Mouse (Mus musculus) hindbrain, embryonic 16.5 days (tissue): ENCODE results near the gene Ttc25. TPM values are rescaled to one million over a fixed set of nuclear protein-coding genes. Genes with fewer than 3 reads are reported as not detected.

Source experiments
- ATAC-seq: fragments of 200-750 bp; cut with Nextera tagmentation; 2 replicates; pipeline ENCODE4 v1.8.0; 2017; ENCODE audit warnings: moderate TSS enrichment, moderate library complexity
- H3K27ac ChIP-seq: fragments of 300-500 bp; sonication (generic); 2 replicates; pipeline ENCODE4 v1.5.1; 2014; ENCODE audit warnings: low read depth, mild to moderate bottlenecking, control low read depth, low read length, moderate library complexity
- H3K27me3 ChIP-seq: fragments of 300-500 bp; sonication (generic); replicated peaks from 2 replicates; pipeline ENCODE4 v1.6.1; 2014; ENCODE audit warnings: low read length; ENCODE audit not compliant: control insufficient read depth, insufficient read depth
- H3K36me3 ChIP-seq: fragments of 300-500 bp; sonication (generic); 2 replicates; pipeline ENCODE4 v1.6.1; 2014; ENCODE audit warnings: mild to moderate bottlenecking, low read length, moderate library complexity, mixed read lengths; ENCODE audit not compliant: control insufficient read depth, insufficient read depth
- H3K4me1 ChIP-seq: fragments of 300-500 bp; sonication (generic); 2 replicates; pipeline ENCODE4 v1.6.1; 2014; ENCODE audit warnings: low read depth, low read length; ENCODE audit not compliant: control insufficient read depth, insufficient read depth
- H3K4me2 ChIP-seq: fragments of 300-500 bp; sonication (generic); 2 replicates; pipeline ENCODE4 v1.6.1; 2014; ENCODE audit warnings: mild to moderate bottlenecking, low read length, control low read depth, moderate library complexity
- H3K4me3 ChIP-seq: fragments of 300-500 bp; sonication (generic); 2 replicates; pipeline ENCODE4 v1.5.1; 2014; ENCODE audit warnings: mild to moderate bottlenecking, low read length, control low read depth, moderate library complexity
- H3K9ac ChIP-seq: fragments of 300-500 bp; sonication (generic); 2 replicates; pipeline ENCODE4 v1.6.1; 2014; ENCODE audit warnings: low read depth, mild to moderate bottlenecking, control low read depth, low read length, moderate library complexity
- H3K9me3 ChIP-seq: fragments of 300-500 bp; sonication (generic); 2 replicates; pipeline ENCODE4 v1.6.1; 2014; ENCODE audit warnings: mild to moderate bottlenecking, low read length, moderate library complexity; ENCODE audit not compliant: control insufficient read depth
- whole genome bisulfite sequencing: fragments of 180-500 bp; shearing (Covaris S2); extraction: QIAGEN DNeasy Blood & Tissue Kit; methylation state at CpG from one replicate; pipeline ENCODE4 v1.1.7; 2014; 5-methylcytosine and 5-hydroxymethylcytosine counted together
- polyA plus RNA-seq: library from polyadenylated mRNA; unstranded; fragments of >200 nt; fragmentation: Nextera tagmentation; extraction: Ambion mirVana; gene quantifications from 2 replicates; pipeline ENCODE4 v1.2.1, GENCODE M21; 2015

Gene Ttc25
- 2.2 and 2.5 TPM in 2 replicates for polyA plus RNA-seq

DNA sequence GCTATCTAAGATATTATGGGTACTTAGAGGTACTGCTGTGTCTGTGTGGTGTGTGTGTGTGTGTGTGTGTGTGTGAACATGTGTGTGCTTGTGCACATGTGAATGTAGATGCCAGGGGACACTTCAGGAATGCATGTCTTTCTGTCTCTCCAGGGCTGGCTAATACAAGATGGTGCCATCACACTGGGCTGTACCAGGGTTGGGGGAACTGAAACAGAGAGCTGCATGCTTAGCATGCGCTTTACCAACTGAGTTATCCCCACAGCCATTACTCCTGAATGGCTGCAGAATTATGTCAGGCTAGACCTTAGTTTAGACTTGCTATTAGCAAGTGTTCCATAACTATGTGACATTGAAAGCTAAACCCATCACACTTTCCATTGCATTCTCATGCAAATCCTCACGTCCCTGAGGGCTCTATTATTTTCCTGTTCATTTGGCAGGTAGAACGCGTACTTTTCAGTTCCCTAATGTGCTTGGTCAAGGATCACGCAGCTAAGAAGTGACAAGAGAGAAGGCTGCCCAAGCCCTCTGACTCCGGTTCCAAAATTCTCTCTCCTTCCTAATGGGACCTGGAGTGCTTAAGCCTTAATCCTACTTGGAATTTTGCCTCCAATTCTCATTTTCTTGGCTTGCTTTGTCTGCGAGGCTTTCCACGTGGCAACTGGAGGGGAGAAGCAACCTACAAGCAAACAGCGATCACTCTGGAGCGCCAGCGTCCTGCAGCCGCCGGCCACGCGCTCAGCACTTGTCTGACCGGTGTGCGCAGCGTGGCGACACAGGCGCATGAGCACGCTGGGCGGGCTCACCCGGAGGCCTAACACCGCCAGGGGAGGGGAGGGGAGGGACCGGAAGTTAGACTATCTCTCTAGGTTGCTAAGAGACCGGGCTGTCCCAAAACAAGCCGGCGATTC, at the start of gene Ttc25:
TSS of gene Ttc25 (plus strand) at position 776 of the 914 bp plus-strand sequence.
- H3K4me1 ChIP-seq, result peaks cover 12% of the 10 kb centered on the region; the same call in 1 of the 2 replicates
- 3% methylated on average over 28 of the region's 28 CpGs for WGBS
- no peaks in the 10 kb centered on the region; the same call in 1 of the 2 replicates for H3K27me3 ChIP-seq
- no peaks in the 10 kb centered on the region for H3K36me3 ChIP-seq
- peak; percentile 98 for ATAC-seq
- no peaks in the 10 kb centered on the region for H3K9me3 ChIP-seq
- peak within 1 kb of the TSS; percentile 89 for H3K4me2 ChIP-seq
- H3K4me3 ChIP-seq, result peak within 1 kb of the TSS; percentile 37
- peak within 1 kb of the TSS; percentile 65 for H3K9ac ChIP-seq
- peak within 1 kb of the TSS; percentile 74 for H3K27ac ChIP-seq

DNA sequence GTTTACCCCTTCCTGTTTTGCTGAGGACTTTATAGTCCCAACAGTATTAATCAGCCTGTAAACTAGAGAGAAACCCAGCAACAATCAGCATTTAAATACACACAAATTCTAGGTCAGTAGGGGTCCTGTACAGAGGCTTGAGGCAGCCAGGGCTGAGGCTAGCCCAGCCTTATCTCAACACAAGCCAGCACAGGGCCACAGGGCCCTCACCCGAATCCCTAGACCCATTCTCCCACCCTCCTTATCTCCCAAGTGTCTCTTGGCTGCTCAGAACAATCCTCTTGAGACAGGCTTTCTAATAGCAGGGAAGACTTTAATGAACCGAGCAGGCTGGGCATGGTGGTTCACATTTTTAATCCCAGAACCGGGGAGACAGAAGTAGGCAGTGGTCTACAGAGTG, 45.2 kb upstream of the Ttc25 start:
- H3K4me1 ChIP-seq, result no peaks in the 10 kb centered on the region
- 78% methylated on average over 3 of the region's 3 CpGs for WGBS
- ATAC-seq, result no peak
- H3K9ac ChIP-seq, result no peak overlapping the region
- no peak overlapping the region for H3K4me3 ChIP-seq
- no peak overlapping the region for H3K27ac ChIP-seq
- peaks cover 55% of the 10 kb centered on the region for H3K36me3 ChIP-seq
- H3K27me3 ChIP-seq, result no peaks in the 10 kb centered on the region
- no peaks in the 10 kb centered on the region for H3K9me3 ChIP-seq
- H3K4me2 ChIP-seq, result no peak overlapping the region

DNA sequence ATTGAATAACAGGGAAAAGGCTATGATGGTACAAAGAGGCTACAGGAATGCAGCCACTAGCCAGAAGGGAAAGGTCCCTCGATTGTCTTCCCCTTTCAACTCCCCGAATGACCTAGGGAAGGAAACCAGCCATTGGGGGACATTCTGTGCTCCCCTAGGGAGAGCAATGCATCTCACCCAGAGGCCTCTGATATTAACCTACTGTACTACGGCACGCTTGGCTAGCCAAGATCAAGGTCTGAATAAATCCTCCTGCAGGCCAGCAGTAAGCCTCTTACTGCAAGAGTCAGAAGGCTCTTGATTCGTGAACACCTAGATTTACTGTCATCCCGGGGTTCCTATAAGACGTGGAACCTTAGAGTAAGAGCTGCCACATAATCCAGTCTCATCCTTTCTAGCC, 44.8 kb upstream of the Ttc25 start:
- ATAC-seq, result no peak
- Histone ChIP-seq H3K4me2 (no peak overlapping the region), H3K27ac (no peak overlapping the region)

GRCm38 (mm10) chr11:100501321-100501720, 44.1 kb upstream of the Ttc25 start:
- H3K9ac ChIP-seq, result no peak overlapping the region
- 46% methylated on average over 6 of the region's 6 CpGs for whole genome bisulfite sequencing

More for the DNA sequence above, 44.8 kb upstream of the Ttc25 start:
- Histone ChIP-seq H3K27me3 (no peaks in the 10 kb centered on the region), H3K4me3 (no peak overlapping the region), H3K36me3 (peaks cover 52% of the 10 kb centered on the region), H3K9me3 (no peaks in the 10 kb centered on the region), H3K4me1 (no peaks in the 10 kb centered on the region), H3K9ac (no peak overlapping the region)
- WGBS, result 90% methylated on average over 7 of the region's 7 CpGs

GRCm38 (mm10) chr11:100504990-100505660, 40.3 kb upstream of the Ttc25 start:
- Histone ChIP-seq H3K27me3 (no peaks in the 10 kb centered on the region), H3K9ac (no peak overlapping the region)

More at GRCm38 (mm10) chr11:100501321-100501720, 44.1 kb upstream of the Ttc25 start:
- no peaks in the 10 kb centered on the region for H3K27me3 ChIP-seq
- ATAC-seq, result no peak
- H3K4me2 ChIP-seq, result no peak overlapping the region
- no peaks in the 10 kb centered on the region for H3K9me3 ChIP-seq
- peaks cover 47% of the 10 kb centered on the region for H3K36me3 ChIP-seq
- H3K4me1 ChIP-seq, result no peaks in the 10 kb centered on the region
- no peak overlapping the region for H3K4me3 ChIP-seq
- no peak overlapping the region for H3K27ac ChIP-seq

DNA sequence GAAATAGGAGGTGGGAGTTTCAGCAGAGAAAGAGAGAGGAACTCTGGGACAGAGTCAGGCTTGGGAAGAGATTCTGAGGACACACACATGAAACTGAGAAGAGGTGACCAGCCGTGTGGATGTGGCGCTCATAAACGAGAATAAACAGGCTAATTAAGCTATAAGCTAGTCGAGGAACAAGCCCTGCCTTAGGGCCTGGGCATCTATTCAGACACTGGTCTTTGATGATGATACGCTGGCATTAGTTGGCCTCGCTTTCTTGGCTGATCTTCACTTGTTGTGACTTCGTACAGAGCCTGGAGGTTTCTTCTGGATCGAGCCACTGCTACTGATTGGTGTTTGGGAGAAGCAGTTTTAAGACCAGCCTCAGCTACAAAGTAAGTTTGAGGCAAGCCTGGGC, 39.4 kb upstream of the Ttc25 start:
- Histone ChIP-seq H3K4me2 (no peak overlapping the region), H3K9me3 (no peaks in the 10 kb centered on the region), H3K36me3 (peaks cover 32% of the 10 kb centered on the region), H3K27ac (no peak overlapping the region), H3K4me3 (no peak overlapping the region), H3K4me1 (no peaks in the 10 kb centered on the region), H3K27me3 (no peaks in the 10 kb centered on the region), H3K9ac (no peak overlapping the region)
- WGBS, result 93% methylated on average over 8 of the region's 8 CpGs
- no peak for ATAC-seq

More at GRCm38 (mm10) chr11:100504990-100505660, 40.3 kb upstream of the Ttc25 start:
- no peak for ATAC-seq
- no peak overlapping the region for H3K27ac ChIP-seq
- WGBS, result 93% methylated on average over 12 of the region's 12 CpGs
- no peaks in the 10 kb centered on the region for H3K9me3 ChIP-seq
- H3K4me2 ChIP-seq, result no peak overlapping the region
- no peaks in the 10 kb centered on the region for H3K4me1 ChIP-seq
- peaks cover 33% of the 10 kb centered on the region for H3K36me3 ChIP-seq
- no peak overlapping the region for H3K4me3 ChIP-seq

DNA sequence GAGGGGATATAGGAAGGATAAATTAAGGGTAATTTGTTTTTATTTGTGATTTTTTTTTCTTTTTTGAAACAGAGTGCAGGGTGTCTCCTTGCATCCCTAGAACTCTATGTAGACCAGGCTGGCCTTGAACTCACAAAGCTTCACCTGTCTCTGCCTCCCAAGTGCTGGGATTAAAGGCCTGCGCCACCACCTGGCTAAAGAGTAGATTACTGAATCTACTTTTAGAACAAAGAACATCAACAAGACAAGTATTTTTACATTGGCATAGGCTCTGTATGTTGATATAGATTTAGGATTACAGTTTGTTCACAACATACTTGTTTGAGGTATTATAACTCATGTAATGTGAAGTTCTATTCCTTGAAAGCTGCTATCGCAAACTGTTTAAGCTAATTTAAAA, 34.9 kb upstream of the Ttc25 start:
- WGBS, result 97% methylated on average over 2 of the region's 2 CpGs
- H3K4me3 ChIP-seq, result no peak overlapping the region
- H3K4me1 ChIP-seq, result no peaks in the 10 kb centered on the region
- ATAC-seq, result no peak
- no peaks in the 10 kb centered on the region for H3K27me3 ChIP-seq
- peaks cover 39% of the 10 kb centered on the region for H3K36me3 ChIP-seq
- H3K9me3 ChIP-seq, result no peaks in the 10 kb centered on the region
- no peak overlapping the region for H3K9ac ChIP-seq
- H3K27ac ChIP-seq, result no peak overlapping the region
- H3K4me2 ChIP-seq, result no peak overlapping the region

- Histone ChIP-seq H3K4me3 (no peak overlapping the region), H3K4me2 (no peak overlapping the region), H3K9ac (no peak overlapping the region), H3K4me1 (no peaks in the 10 kb centered on the region; the same call in 1 of the 2 replicates), H3K27ac (no peak overlapping the region), H3K9me3 (no peaks in the 10 kb centered on the region), H3K36me3 (peaks cover 45% of the 10 kb centered on the region), H3K27me3 (no peaks in the 10 kb centered on the region)
- WGBS, result 86% methylated on average over 1 of the region's 1 CpGs
- ATAC-seq, result 0 out of 2 replicates have a peak, but pooled peaks have one; percentile 17
Measured at GRCm38 (mm10) chr11:100512384-100512783, 33.0 kb upstream of the Ttc25 start.

DNA sequence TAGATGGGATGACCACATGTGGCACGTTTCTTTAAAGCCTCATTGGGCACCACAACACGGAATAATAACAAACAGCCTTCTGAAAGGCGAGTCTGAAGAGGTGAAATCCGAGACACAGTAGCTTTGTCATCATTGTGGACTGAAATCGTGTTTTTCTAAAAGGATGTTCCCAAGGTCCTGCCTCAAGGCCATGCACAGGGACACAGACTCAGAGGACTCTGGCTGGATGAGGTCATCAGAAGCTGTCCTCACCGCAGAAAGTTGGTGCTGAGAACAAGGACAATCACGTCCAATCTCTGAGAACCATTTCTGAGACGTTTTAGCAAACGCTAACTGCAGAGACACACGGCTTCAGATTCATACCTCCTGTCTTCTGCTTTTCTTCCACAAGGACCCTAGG, 31.7 kb upstream of the Ttc25 start:
- Histone ChIP-seq H3K4me3 (no peak overlapping the region), H3K9me3 (no peaks in the 10 kb centered on the region), H3K4me2 (no peak overlapping the region), H3K4me1 (no peaks in the 10 kb centered on the region; the same call in none of the 2 replicates), H3K27me3 (no peaks in the 10 kb centered on the region), H3K36me3 (peaks cover 40% of the 10 kb centered on the region), H3K27ac (no peak overlapping the region), H3K9ac (no peak overlapping the region)
- WGBS, result 84% methylated on average over 10 of the region's 10 CpGs
- no peak for ATAC-seq
